Mouse (Mus musculus): ENCODE measurements around the gene Rnft2.

DNA sequence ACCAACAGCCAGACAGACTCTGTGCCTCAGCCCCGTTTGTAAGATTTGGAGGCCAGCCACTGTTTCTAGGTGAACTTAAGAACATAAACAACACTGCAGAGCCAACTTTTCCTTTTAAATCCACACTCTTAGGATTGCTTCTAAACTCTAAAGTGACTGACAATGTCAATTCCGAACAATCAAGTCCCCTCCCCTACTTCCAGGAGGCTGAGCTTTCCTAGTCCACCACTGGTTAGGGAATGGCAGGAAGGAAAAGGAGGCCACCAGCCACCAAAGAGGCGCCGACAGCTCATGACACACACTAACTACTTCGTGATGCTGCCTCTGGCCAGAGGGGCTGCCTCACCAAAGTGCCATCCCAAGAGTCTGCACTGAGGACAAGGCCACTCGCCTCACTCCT, 100.1 kb downstream of the Rnft2 start:
- TF ChIP-seq POLR2A (IDR thresholded peaks at IDR 0.05; ENCODE audit: control insufficient read depth, low read depth, low read length): no peak
- no peak for TF ChIP-seq CTCF (IDR thresholded peaks at IDR 0.05; ENCODE audit: control insufficient read depth, insufficient read depth, insufficient replicate concordance, low read depth, low read length)
